Mouse (Mus musculus): Measurements from ENCODE around the gene Ooep.

GRCm38 (mm10) chr9:78428185-78428584, 49.7 kb upstream of the Ooep start:
- TF ChIP-seq POLR2A (IDR thresholded peaks at IDR 0.05; ENCODE audit: borderline replicate concordance, control insufficient read depth, low read depth, low read length): no peak
- no peak for TF ChIP-seq CTCF (IDR thresholded peaks at IDR 0.05; ENCODE audit: control insufficient read depth, insufficient read depth, low read length)

Measured in bone marrow, adult 2 months (tissue).